Mouse (Mus musculus) cerebellum, adult 2 months (tissue): ENCODE measurements around the gene Slc6a6. TPM values are rescaled to one million over a fixed set of nuclear protein-coding genes. Genes with fewer than 3 reads are reported as not detected.

Experiments used
- DNase-seq, 2 experiments: peaks; one replicate each; pipeline ENCODE4 v3.0.0; 2021
- H3K27ac ChIP-seq: fragments of 200-500 bp; 2 replicates; pipeline ENCODE4 v1.5.1; 2012; ENCODE audit warnings: low read length, control low read depth, inconsistent platforms; ENCODE audit not compliant: insufficient read depth
- H3K27me3 ChIP-seq: fragments of 200-500 bp; 2 replicates; pipeline ENCODE4 v1.6.1; 2012; ENCODE audit warnings: inconsistent platforms, mild to moderate bottlenecking, low read length, moderate library complexity; ENCODE audit not compliant: control insufficient read depth, insufficient read depth
- H3K4me1 ChIP-seq: fragments of 200-500 bp; 2 replicates; pipeline ENCODE4 v1.6.1; 2011; ENCODE audit warnings: low read length; ENCODE audit not compliant: control insufficient read depth, insufficient read depth
- H3K4me3 ChIP-seq: fragments of 200-500 bp; replicated peaks from 2 replicates; pipeline ENCODE3; 2011; ENCODE audit warnings: mild to moderate bottlenecking, low read depth, low read length, control low read depth; ENCODE audit not compliant: insufficient read depth
- CTCF ChIP-seq: fragments of 200-500 bp; IDR thresholded peaks from 2 replicates; pipeline ENCODE4 v1.5.1; 2011; ENCODE audit warnings: low read depth, mild to moderate bottlenecking, control low read depth, low read length, moderate library complexity, borderline replicate concordance; ENCODE audit not compliant: insufficient read depth
- POLR2A ChIP-seq: fragments of 200-500 bp; IDR thresholded peaks from 2 replicates; pipeline ENCODE4 v1.6.1; 2011; ENCODE audit warnings: low read length, control low read depth, borderline replicate concordance; ENCODE audit not compliant: insufficient read depth
- WGBS: fragments of 180-500 bp; shearing (Covaris S2); methylation state at CpG from one replicate; pipeline ENCODE4 v1.1.7; 2018; 5-methylcytosine and 5-hydroxymethylcytosine counted together
- polyA plus RNA-seq: library from polyadenylated mRNA; depleted of rRNA; stranded (reverse); fragments of >200 nt; gene quantifications from 2 replicates; pipeline ENCODE4 v1.2.3, GENCODE M21; 2012

Gene Slc6a6
- polyA plus RNA-seq, 1 experiment: 79.3 TPM

GRCm38 (mm10) chr6:91707276-91707885 lies 23.5 kb downstream of the Slc6a6 start:
- TF ChIP-seq CTCF (no peak), POLR2A (no peak)
- WGBS: 38% methylated on average over 8 of the region's 8 CpGs
- Histone ChIP-seq H3K4me1 (peaks cover 9% of the 10 kb centered on the region; the same call in 1 of the 2 replicates), H3K27ac (no peak overlapping the region), H3K27me3 (no peaks in the 10 kb centered on the region), H3K4me3 (no peak overlapping the region)
- peak; percentile 50 to 68 for DNase-seq

- peaks cover 13% of the 10 kb centered on the region; the same call in 1 of the 2 replicates for H3K4me1 ChIP-seq
- H3K27ac ChIP-seq: no peak overlapping the region
- no peaks in the 10 kb centered on the region for H3K27me3 ChIP-seq
- no peak overlapping the region for H3K4me3 ChIP-seq
- WGBS: 56% methylated on average over 11 of the region's 11 CpGs
- DNase-seq: peak in 1 of 2 experiments; percentile 53
- TF ChIP-seq POLR2A (no peak), CTCF (no peak)
Measured at GRCm38 (mm10) chr6:91707886-91708564, 24.2 kb downstream of the Slc6a6 start.

- peaks cover 15% of the 10 kb centered on the region; the same call in 1 of the 2 replicates for H3K4me1 ChIP-seq
- DNase-seq: no peak
- no peak overlapping the region for H3K4me3 ChIP-seq
- no peak overlapping the region for H3K27ac ChIP-seq
- 98% methylated on average over 2 of the region's 2 CpGs for WGBS
- TF ChIP-seq POLR2A (no peak), CTCF (peak; percentile 14; the same call in 1 of the 2 replicates)
- H3K27me3 ChIP-seq: no peaks in the 10 kb centered on the region
Measured at GRCm38 (mm10) chr6:91708919-91709318, 25.1 kb downstream of the Slc6a6 start.

GRCm38 (mm10) chr6:91710345-91710930 lies 26.6 kb downstream of the Slc6a6 start:
- TF ChIP-seq POLR2A (no peak), CTCF (no peak)
- no peak overlapping the region for H3K4me3 ChIP-seq
- H3K27me3 ChIP-seq: no peaks in the 10 kb centered on the region
- WGBS: 93% methylated on average over 6 of the region's 6 CpGs
- DNase-seq: no peak
- peaks cover 15% of the 10 kb centered on the region; the same call in 1 of the 2 replicates for H3K4me1 ChIP-seq
- no peak overlapping the region for H3K27ac ChIP-seq

- H3K4me3 ChIP-seq: no peak overlapping the region
- no peak for TF ChIP-seq CTCF
- no peak for TF ChIP-seq POLR2A
- no peaks in the 10 kb centered on the region for H3K27me3 ChIP-seq
- peaks cover 12% of the 10 kb centered on the region; the same call in 1 of the 2 replicates for H3K4me1 ChIP-seq
- DNase-seq: no peak
- peak overlapping the region; percentile 7; the same call in 1 of the 2 replicates for H3K27ac ChIP-seq
- 88% methylated on average over 4 of the region's 4 CpGs for WGBS
Measured at GRCm38 (mm10) chr6:91712097-91712854, 28.4 kb downstream of the Slc6a6 start.

GRCm38 (mm10) chr6:91712855-91713331 lies 29.0 kb downstream of the Slc6a6 start:
- peak in 1 of 2 experiments; percentile 29 for DNase-seq
- Histone ChIP-seq H3K27ac (peak overlapping the region; percentile 50; the same call in 1 of the 2 replicates), H3K4me3 (no peak overlapping the region), H3K4me1 (peaks cover 7% of the 10 kb centered on the region; the same call in 1 of the 2 replicates), H3K27me3 (no peaks in the 10 kb centered on the region)
- 82% methylated on average over 10 of the region's 10 CpGs for WGBS
- TF ChIP-seq POLR2A (no peak), CTCF (no peak)

GRCm38 (mm10) chr6:91713370-91713896 lies 29.6 kb downstream of the Slc6a6 start:
- H3K4me3 ChIP-seq: no peak overlapping the region
- no peak for DNase-seq
- 64% methylated on average over 5 of the region's 5 CpGs for WGBS
- 0 out of 2 replicates have a peak, but pooled peaks cover 6% of the 10 kb centered on the region for H3K4me1 ChIP-seq
- H3K27me3 ChIP-seq: no peaks in the 10 kb centered on the region
- H3K27ac ChIP-seq: peak overlapping the region; percentile 50; the same call in 1 of the 2 replicates
- no peak for TF ChIP-seq CTCF
- TF ChIP-seq POLR2A: no peak
